Mouse (Mus musculus) yolk sac, embryonic 10.5 days (tissue): ENCODE data around the gene Fbxl19.
"Not testable (repeated sequence)": the region's sequence is repeated elsewhere in the genome, so short reads cannot be mapped to it uniquely, and the experiment has no call there.

ENCODE experiments used
- DNase-seq: peaks from one replicate; pipeline ENCODE4 v3.0.0-alpha.2; 2017; ENCODE audit warnings: low spot score

The Fbxl19 gene

DNA sequence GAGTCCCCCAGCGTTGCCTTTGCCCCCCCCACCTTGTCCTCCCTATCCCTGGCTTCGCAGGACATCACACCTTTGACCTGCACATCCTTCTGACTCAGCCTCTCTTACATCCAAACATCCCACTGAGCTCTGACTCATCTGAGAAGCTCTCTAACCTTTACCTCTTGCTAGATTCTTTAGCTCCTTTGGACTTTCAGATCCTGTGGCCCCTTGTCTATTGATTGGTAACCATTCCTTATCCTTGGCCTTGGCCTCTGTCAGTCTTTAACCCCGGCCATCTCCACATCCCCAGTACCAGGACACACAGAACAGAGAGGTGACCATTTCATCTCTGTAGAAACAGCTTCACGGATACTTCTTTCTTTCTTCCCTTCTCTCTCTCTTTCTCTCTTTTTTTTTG, 14.2 kb upstream of the Fbxl19 start:
- DNase-seq, result peak; percentile 68

DNA sequence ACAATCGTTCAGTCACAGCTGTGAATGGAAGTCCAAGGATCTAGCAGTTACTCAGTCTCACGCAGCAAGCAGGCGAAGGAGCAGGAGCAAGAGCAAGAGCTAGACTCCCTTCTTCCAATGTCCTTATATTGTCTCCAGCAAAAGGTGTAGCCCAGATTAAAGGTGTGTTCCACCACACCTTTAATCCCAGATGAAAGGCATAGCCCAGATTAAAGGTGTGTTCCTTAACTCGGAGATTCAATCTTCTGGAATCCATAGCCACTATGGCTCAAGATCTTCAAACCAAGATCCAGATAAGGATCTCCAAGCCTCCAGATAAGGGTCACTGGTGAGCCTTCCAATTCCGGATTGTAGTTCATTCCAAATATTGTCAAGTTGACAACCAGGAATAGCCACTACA, 12.3 kb upstream of the Fbxl19 start, which contains the start of gene Ctf2:
TSS of gene Ctf2 (minus strand) at position 101 of the 400 bp plus-strand sequence.
- DNase-seq, result not testable (repeated sequence)

DNA sequence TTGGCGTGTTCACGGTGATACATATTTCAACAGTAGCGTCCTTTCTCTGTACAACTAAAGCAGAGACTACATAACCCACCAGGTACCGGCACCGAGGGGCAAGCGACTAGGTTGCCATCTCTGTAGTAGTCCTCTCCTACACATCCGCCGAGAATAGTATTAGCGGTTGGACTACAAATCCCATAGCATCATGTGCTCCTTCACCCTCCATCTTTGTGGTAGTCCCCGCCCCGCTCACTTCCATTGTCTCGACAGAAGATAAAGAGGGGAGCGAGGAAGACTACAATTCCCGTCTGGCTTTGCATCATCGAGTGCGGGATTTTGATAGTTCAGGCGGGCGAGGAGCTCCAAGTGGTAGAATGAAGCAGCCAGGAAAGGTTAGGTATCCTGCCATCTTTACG, 908 bp downstream of the Fbxl19 start:
- DNase-seq, result peak; percentile 96

DNA sequence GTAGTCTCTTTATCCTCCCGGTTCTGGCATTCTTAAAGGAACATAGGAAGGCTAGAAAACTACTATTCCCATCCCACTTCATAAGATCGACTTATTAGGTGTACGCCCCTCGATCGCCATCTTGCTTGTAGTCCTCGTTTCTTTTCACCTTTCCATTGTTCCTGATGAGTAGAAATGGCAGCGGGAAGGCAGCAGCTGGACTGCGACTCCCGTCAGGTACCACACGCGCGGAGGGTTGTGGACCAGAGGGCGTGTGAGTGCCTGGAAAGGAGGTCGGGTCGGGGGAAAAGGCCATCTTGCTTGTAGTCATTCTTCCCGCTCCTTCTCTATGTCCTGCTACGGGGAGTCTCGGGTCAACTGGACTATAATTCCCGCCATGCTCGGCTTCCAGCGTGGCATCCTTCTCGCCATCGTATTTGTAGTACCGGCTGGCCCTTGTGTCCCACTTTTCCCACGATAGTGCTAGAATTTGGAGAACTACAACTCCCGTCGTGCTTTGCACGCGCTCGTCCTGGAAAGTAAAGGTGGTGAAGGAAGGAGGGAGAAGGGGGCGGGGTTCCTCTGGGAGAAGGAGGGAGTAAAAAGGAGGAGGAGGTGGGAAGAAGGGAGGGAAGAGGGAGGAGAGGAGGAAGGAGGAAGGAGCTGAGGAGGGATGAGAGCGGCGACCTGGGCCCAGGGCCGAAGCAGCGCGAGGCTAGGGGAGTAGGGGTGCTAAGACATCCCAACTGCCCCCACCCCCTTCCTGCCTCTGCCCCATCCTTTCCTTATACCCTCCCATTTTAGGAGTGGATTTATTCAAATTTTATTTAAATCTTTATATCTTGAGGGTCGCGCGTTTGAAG, 1.5 kb downstream of the Fbxl19 start:
- DNase-seq, result peak; percentile 99

DNA sequence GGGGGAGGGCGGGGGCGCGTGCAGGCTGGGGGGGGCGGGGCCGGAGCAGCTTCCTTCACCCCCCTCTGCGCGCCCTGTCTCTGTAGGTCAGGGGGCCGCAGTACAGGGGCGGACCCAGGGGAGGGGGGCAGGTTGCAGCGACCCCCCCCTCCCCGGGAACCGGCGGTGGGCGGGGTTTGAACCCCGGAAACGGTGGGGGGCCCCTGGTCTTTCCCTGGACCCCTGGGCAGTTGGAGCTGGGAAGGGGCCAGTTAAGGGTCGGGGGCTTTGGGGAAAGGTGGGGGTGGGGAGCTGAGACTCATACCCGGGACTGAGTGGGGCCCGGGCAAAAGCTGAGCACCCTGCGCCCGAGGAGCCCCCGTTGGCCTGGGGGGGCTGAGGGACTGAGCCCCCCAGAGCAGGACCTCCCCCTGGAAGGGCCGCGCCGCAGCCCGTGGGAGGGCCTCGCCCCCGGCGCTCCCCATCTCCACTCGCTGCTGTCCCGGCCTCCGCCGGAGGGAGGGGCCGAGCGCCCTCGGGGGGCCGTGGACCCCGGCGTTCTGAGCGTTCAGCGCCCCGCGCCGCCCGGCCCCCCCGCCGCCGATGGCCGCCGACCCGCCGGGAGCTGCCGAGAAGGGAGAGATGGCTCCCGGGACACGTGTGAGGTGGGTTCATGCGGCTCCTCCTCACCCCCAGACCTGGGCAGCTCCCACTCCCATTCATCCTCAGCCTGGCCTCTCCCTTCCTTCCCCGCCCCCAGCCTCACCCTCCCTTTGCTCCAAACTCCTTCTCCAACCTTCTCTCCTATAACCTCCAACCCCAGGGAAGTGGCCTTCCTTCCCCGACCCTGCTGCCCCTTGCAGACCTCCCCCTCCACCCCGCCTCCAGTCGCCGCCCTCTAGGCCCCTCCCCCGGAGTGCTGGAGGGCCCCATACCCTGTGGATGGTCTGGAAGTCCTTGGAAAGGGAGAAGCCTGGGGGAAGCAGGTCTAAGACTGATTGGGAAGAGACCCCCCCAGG, 2.5 kb downstream of the Fbxl19 start:
- peak; percentile 91 for DNase-seq

DNA sequence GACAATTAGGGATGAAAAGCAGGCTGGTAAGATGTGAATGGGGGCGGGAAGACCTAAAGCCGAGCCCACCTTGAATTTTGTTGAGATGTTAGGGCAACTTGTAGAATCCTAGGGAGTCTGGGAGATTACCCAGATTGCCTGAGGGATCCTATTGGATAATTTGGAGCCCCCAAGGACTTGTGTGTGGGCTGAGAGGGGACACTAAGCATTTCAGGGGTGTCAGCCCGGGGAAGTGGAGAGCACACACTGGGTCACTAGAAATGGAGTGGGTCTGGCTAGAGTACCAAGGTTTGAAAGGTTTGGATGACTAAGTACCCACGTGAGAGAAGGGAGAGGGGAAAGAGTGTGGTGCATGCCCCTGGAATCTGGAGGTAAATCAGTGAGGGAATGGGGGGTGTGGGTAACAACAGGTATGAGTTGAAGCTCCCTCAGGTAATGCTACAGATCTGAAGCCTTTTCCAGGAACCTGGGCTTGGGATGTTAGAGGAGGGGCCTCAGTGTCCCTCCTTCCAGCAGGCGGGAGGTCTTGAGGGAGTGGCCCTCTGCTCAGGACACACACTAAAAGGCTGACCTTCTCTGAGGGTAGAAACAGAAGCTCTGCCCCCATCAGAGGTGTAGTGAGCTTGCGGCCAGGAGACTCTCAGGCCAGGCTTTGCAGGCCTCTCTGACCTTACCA, 3.4 kb downstream of the Fbxl19 start:
- peak; percentile 73 for DNase-seq

DNA sequence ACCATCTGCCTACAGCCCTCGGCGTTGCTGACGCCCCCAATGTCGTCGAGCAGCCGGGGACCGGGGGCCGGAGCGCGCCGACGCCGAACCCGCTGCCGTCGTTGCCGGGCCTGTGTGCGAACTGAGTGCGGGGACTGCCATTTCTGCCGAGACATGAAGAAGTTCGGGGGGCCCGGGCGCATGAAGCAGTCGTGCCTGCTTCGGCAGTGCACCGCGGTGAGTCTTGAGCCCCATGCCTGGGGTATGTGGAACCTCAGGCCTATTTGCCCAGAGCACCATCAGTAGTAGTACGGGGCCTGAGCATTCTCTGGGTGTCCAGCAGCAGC, 3.9 kb downstream of the Fbxl19 start:
- no peak for DNase-seq

DNA sequence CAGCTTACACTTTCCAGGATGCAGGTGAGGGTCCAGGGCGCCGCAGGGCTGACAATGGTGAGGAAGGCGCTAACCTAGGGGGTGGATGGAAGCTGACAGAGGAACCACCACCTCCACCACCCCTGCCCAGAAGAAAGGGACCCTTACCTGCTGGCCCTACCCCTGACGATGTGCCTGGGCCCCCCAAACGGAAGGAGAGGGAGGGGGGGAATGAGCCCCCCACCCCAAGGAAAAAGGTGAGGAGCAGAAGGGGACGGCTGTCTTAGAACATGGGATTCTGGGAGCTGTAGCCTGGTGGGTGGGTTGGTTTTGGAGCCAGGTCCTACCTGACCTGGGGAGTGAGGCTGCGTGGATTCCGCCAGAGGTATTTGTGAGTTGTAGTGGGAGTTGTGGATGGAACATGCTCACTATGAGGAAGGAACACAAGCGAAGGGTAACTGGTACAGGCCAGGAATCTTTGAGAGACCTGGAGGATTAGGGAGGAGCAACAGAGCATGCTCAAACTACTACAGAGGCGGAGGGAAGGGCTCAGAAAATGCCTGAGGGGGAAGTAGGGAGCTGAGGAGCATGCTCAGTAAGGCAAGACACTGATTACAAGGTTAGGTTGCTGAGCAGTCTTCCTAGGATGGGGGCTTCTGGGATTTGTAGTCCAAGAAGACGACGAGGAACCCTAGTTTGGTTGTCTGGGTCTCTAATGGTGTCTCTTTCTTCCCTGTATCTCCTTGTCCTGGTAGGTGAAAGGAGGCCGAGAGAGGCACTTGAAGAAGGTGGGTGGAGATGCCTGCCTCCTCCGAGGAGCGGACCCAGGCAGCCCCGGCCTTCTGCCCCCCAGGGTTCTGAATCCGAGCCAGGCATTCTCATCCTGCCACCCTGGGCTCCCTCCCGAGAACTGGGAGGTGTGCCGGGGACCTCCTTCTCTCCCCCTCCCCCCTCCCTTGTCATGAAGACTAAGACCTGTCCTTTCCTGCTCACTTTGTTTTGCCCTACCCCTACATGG, 6.1 kb downstream of the Fbxl19 start:
- DNase-seq, result no peak

DNA sequence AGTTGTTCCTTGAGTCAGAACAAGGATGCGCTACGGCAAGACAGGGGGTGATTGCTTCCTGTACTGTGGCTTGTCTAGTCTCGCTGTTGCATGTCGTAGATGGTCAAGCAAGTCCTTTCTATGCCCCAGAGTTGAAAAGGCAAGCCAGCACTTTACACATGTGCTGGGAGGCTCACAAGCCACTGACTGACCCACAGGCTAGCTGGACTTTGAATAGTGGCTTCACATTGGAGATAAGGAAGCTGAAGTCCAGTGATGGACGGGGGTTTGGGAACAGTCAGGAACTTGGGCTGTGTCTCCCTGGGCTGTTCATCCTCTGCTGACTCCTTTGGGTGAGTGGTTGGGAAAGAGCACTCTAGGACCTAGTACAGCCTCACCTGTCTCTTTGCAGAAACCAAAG, 7.3 kb downstream of the Fbxl19 start:
- peak; percentile 62 for DNase-seq

DNA sequence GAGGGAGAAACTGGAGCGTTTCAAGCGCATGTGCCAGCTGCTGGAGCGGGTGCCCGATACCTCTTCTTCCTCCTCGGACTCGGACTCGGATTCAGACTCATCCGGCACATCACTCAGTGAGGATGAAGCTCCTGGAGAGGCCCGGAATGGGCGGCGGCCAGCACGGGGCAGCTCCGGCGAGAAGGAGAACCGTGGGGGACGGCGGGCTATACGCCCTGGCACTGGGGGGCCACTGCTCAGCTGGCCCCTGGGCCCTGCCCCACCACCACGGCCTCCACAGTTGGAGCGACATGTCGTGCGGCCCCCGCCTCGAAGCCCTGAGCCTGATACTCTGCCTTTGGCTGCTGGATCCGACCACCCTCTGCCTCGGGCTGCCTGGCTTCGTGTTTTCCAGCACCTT, 7.7 kb downstream of the Fbxl19 start:
- no peak for DNase-seq

DNA sequence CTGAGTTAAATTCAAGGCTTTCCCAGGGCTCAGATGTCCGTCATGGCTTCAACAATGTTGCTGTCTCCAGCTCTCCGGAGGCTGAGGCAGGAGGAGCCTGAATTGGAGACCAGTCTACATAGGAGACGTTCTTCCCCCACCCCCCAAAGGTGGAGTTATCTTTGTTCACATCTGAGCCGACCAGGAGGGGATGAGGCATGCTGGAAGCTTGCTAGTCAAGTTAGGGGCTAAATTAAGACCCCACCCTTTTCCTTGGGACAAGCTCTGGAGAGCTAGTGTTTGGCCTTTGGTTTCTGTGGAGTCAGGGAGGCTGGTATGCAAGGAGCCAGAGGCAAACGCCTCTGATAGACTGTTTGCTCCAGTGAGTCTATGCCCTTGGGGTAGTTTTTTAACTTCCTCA, 8.8 kb downstream of the Fbxl19 start:
- no peak for DNase-seq

DNA sequence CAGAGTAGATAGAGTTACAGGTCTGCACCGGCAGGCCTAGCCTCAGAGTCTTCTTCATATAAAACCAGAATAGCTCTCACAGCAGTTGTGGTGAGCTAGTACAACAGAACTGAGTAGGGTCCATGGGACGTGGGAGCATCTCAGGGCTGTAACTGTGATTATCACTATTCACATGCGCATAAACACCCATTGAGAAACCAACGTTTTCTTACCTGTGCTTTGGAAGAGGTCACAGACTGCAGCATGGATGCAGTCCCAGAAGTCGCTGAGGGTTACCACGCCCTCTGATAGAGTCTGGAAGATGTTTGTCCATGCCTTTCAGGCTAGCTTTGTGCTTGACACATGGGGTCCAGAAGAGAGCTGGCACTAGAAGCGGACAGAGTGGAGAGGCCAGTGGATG, 9.4 kb downstream of the Fbxl19 start:
- DNase-seq, result no peak

DNA sequence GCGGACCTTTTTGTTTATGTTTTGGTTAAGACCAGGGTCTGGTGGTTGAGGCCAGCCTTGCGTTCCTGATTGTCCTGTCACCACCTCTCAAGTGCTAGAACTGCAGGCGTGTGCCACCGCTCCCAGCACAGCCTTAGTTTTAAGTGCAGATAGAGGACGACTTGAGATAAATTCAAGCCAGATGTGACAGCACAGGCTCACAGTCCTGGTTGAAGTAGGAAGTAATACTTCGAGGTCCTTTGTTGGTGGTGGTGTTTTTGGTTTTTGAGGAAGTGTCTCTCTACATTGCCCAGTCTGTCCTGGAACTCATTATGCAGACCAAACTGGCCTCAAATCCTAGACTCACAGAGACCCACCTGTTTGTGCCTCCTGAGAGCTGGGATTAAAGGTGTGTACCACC, 15.4 kb downstream of the Fbxl19 start:
- DNase-seq, result no peak

DNA sequence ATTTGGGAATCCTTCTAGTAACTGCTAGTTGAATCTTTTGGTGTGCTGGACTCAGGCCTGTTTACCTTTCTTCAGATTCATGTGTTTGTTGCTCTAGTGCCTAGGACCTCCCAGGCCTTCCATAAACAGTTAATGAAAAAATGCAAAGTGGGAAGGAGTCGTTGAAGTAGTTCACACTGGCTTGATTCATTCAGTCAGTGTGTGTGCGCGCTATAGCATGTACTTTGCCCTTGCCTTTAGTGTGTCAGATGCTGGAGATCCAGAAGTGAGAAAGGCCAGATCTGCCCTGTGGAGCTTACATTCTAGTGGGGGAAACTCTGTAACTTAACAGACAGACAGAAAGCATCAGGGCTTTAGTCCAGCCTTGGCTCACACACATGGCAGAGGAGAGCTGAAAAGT, 16.1 kb downstream of the Fbxl19 start:
- DNase-seq, result peak; percentile 62

DNA sequence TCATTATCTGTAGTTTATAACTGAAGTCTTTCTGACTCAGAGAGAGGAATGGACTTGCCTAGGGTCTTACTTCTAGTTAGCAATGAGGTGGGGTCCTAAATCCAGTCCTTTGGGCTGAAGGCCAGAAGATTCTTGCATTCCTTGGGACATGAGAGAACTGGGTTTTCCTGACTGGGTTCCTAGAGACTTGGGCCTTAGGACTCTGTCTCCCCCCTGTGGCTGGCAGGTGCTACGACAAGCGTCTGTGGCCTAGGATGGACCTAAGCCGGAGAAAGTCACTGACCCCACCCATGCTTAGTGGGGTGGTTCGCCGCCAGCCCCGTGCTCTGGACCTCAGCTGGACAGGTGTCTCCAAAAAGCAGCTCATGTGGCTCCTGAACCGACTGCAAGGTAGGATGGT, 16.7 kb downstream of the Fbxl19 start:
- peak; percentile 66 for DNase-seq

DNA sequence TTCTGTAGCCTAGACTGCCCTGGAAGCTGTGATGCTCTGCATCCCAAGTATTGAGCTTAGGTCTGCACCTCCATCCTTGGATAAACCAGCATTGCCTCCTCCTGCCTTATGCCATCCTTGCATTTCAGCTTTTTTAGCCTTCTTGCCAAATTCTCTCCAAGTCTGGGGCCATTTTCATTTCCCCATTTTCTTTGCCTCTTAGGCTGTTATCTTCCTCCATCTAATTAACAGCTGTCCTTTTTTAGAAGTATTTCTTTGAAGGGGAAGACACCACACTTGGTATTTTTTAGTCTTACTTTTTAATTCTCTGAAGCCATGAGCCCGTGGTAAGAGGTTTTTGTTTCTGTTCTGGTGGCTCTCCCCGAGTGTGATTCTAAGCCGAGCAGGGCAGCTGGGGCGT, 19.3 kb downstream of the Fbxl19 start:
- no peak for DNase-seq

DNA sequence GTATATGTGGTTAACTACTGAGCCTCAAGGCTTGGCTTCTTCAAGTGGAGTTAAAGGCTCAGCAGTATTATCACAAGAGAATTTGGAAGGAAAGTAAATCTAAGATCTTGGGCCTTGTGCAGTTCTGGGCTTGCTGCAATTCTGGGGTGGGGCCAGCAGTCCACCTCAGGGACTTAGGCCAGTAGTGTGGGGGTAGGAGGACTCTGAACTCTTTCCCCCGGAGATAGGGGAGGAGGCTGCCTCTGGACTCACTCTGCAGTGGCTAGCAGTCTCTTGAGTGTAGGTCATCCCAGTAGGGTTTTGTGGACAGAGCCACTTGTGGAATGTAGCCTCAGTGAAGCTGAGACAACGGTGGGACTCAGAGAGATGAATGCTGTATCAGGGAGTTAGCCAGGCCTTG, 21.4 kb downstream of the Fbxl19 start:
- DNase-seq, result peak; percentile 82

DNA sequence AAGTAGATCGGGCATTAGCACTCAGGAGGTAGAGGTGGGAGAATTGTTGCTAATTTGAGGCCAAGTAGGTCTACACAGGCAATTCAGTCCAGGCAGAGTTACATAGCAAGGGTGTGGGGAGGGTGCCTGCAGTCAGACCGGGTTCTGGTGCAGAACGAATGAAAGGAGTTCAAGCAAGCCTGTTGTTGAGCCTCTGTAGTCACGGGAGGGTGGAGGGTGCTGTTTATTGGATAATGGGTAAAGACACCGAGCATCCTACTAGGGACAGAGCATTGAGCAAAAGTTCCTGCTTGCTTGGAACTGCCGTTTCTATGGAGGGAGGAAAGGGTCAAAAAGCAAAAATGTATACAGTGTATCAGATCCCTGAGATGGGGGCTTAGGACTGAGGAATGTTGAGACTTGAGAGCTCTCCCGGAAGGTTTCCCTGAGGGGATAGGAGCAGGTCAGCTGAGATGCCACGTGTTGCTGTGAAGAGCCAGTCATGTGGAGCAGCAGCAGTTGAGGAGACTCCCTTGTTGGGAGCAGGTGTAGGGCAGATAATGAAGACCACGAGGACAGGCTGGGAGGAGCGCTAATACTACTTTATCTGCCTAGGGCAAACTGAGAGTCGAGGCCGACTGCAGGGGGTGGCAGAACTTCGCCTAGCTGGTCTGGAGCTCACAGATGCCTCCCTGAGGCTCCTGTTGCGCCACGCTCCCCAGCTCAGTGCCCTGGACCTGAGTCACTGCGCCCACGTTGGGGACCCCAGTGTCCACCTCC, 22.7 kb downstream of the Fbxl19 start:
- DNase-seq, result peak; percentile 62

DNA sequence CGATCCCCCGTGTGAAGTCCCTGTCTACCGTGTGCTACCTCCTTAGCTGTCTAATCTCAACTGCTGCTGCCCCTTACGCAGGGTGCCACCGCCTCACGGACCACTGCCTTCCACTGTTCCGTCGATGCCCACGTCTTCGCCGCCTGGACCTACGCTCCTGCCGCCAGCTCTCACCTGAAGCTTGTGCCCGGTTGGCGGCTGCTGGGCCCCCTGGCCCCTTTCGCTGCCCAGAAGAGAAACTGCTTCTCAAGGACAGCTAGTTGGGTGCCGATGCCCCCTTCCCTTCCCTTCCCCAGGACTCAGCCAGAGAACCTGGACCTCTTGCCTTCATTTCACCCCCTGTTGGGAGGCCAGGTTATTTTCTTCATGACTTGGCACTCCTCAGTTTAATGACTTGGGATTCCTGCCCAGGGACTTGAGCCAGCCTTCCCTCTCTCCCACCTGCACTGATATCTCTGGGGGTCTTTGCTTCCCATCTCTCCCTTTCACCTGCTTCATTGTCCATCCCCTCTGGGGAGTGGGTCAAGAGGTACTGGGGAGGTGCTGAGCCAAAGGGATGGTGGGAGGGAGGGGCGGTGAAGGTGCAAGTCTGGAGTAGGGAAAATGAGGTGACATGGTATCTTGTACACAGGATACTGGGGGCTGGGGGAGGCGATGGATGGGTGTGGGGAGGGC, 23.5 kb downstream of the Fbxl19 start:
- DNase-seq, result no peak
